ENCODE assay signal across 19 mouse cellular contexts in the genomic region with DNA sequence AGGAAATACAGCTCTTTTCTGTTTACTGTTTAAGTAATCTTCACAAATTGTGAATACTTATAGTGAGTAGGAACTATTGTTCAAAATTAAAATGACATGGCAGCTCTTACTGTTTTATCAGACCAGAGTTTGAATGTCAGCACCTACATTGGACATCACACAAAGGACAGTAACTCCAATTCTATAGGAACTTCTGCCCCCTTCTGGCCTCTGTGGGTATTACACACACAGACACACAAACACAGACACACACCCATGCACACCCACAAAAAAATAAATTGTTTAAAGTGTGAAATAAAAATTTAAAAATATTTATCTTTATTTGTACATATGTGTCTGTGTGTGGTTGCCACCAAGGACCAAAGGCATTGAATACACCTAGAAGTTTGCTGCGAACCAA. TPM values are rescaled to one million over a fixed set of nuclear protein-coding genes. Genes with fewer than 3 reads are reported as not detected.
DNase-seq lines count a peak whose midpoint lies in the region; ATAC-seq and TF ChIP-seq lines count a peak whose summit lies in the region.
"Had no signal": no experiment of that assay in that cellular context is flagged by ENCODE, and none has a peak within 500 bp of the region (broad histone marks: within the 10 kb centered on the region; RNA-seq: fewer than 3 reads in every experiment).

No protein-coding gene starts in this region.

- no peaks in the 10 kb centered on the region for H3K27me3 ChIP-seq in forebrain, postnatal 0 days (ENCODE audit: insufficient read depth, low read length)
- no peaks in the 10 kb centered on the region for H3K27me3 ChIP-seq in forebrain, embryonic 11.5 days (ENCODE audit: control insufficient read depth, insufficient read depth, low read length)
- H3K27me3 ChIP-seq in liver, embryonic 11.5 days (replicated peaks; ENCODE audit: control insufficient read depth, insufficient read depth, low read length), result no peaks in the 10 kb centered on the region
- H3K27me3 ChIP-seq in liver, postnatal 0 days (ENCODE audit: insufficient read depth, low read length), result no peaks in the 10 kb centered on the region
- H3K27me3 ChIP-seq: CH12.LX; forebrain, embryonic 12.5 days; kidney, embryonic 15.5 days; liver, embryonic 13.5 days; neural tube, embryonic 15.5 days had no signal

- no peaks in the 10 kb centered on the region for H3K4me1 ChIP-seq in forebrain, postnatal 0 days (ENCODE audit: insufficient read depth)
- no peaks in the 10 kb centered on the region for H3K4me1 ChIP-seq in forebrain, embryonic 11.5 days (replicated peaks; ENCODE audit: control insufficient read depth, insufficient read depth, low read length)
- no peaks in the 10 kb centered on the region for H3K4me1 ChIP-seq in liver, embryonic 11.5 days (replicated peaks; ENCODE audit: control insufficient read depth, insufficient read depth, low read length)
- no peaks in the 10 kb centered on the region for H3K4me1 ChIP-seq in liver, postnatal 0 days (ENCODE audit: insufficient read depth)
- H3K4me1 ChIP-seq: embryonic facial prominence, embryonic 10.5 days; forebrain, embryonic 12.5 days; kidney, embryonic 15.5 days; liver, embryonic 13.5 days; midbrain, embryonic 10.5 days; neural tube, embryonic 15.5 days had no signal

- no peak for DNase-seq in forebrain, postnatal 0 days
- DNase-seq in forebrain, embryonic 11.5 days (ENCODE audit: low spot score), result no peak
- peak; percentile 6 for DNase-seq in liver
- no peak for DNase-seq in liver, embryonic 11.5 days (ENCODE audit: low spot score)
- peak; percentile 56 for DNase-seq in ES-CJ7 (ENCODE audit: low read depth, low spot score)
- DNase-seq in liver, postnatal 0 days, result no peak
- DNase-seq in MN1 (ENCODE audit: low spot score), result no peak
- no peak for DNase-seq in urinary bladder, postnatal 36 days (ENCODE audit: low spot score in 2 of 2)
- DNase-seq: cerebellum, adult 11 months; gastrocnemius, postnatal 25 days; heart, postnatal 10 days; liver, embryonic 13.5 days; right cerebral cortex, postnatal 14 days had no signal

- WGBS in forebrain, postnatal 0 days, result 100% methylated on average over 1 of the region's 1 CpGs
- WGBS in forebrain, embryonic 11.5 days, result 100% methylated on average over 1 of the region's 1 CpGs
- 92% methylated on average over 1 of the region's 1 CpGs for WGBS in liver, embryonic 11.5 days
- 86% methylated on average over 1 of the region's 1 CpGs for WGBS in liver, postnatal 0 days (ENCODE audit: insufficient replicate concordance)

- H3K27ac ChIP-seq in forebrain, postnatal 0 days (ENCODE audit: low read depth, low read length), result no peak overlapping the region
- no peak overlapping the region for H3K27ac ChIP-seq in forebrain, embryonic 11.5 days (ENCODE audit: low read depth, low read length)
- H3K27ac ChIP-seq in liver, embryonic 11.5 days (ENCODE audit: low read depth, low read length), result no peak overlapping the region
- H3K27ac ChIP-seq in liver, postnatal 0 days (ENCODE audit: low read depth), result no peak overlapping the region
- H3K27ac ChIP-seq: embryonic facial prominence, embryonic 10.5 days; forebrain, embryonic 12.5 days; kidney, embryonic 15.5 days; liver, embryonic 13.5 days; midbrain, embryonic 10.5 days; neural tube, embryonic 15.5 days had no signal

- H3K4me2 ChIP-seq in forebrain, postnatal 0 days (ENCODE audit: low read depth), result no peak overlapping the region
- no peak overlapping the region for H3K4me2 ChIP-seq in forebrain, embryonic 11.5 days (ENCODE audit: low read depth, low read length, severe bottlenecking)
- H3K4me2 ChIP-seq in liver, embryonic 11.5 days, result no peak overlapping the region
- H3K4me2 ChIP-seq in liver, postnatal 0 days (ENCODE audit: low read depth, low read length), result no peak overlapping the region
- H3K4me2 ChIP-seq: forebrain, embryonic 12.5 days; kidney, embryonic 15.5 days; liver, embryonic 13.5 days; neural tube, embryonic 15.5 days had no signal

- no peaks in the 10 kb centered on the region for H3K9me3 ChIP-seq in forebrain, postnatal 0 days (ENCODE audit: low read length)
- H3K9me3 ChIP-seq in forebrain, embryonic 11.5 days (ENCODE audit: control insufficient read depth, low read length), result peaks cover 3% of the 10 kb centered on the region; the same call in 1 of the 2 replicates
- no peaks in the 10 kb centered on the region for H3K9me3 ChIP-seq in liver, embryonic 11.5 days (ENCODE audit: control insufficient read depth, low read length)
- H3K9me3 ChIP-seq in liver, postnatal 0 days (ENCODE audit: low read length), result no peaks in the 10 kb centered on the region
- H3K9me3 ChIP-seq: embryonic facial prominence, embryonic 10.5 days; forebrain, embryonic 12.5 days; kidney, embryonic 15.5 days; liver, embryonic 13.5 days; midbrain, embryonic 10.5 days; neural tube, embryonic 15.5 days had no signal

- no peak overlapping the region for H3K9ac ChIP-seq in forebrain, postnatal 0 days
- H3K9ac ChIP-seq in forebrain, embryonic 11.5 days (ENCODE audit: low read length), result no peak overlapping the region
- H3K9ac ChIP-seq in liver, embryonic 11.5 days (ENCODE audit: low read depth, low read length), result no peak overlapping the region
- H3K9ac ChIP-seq in liver, postnatal 0 days (replicated peaks), result no peak overlapping the region
- H3K9ac ChIP-seq: forebrain, embryonic 12.5 days; kidney, embryonic 15.5 days; liver, embryonic 13.5 days; neural tube, embryonic 15.5 days had no signal

- TF ChIP-seq CTCF in forebrain, postnatal 0 days (IDR thresholded peaks at IDR 0.05; ENCODE audit: low read depth), result 0 out of 2 replicates have a peak, but pooled peaks have one; percentile 7
- TF ChIP-seq CTCF in liver, postnatal 0 days (IDR thresholded peaks at IDR 0.05; ENCODE audit: low read depth), result peak; percentile 42; the same call in 1 of the 2 replicates

- TF ChIP-seq EP300 in liver, postnatal 0 days (IDR thresholded peaks at IDR 0.05; ENCODE audit: low read depth), result no peak

- no peak overlapping the region for H3K4me3 ChIP-seq in forebrain, postnatal 0 days (ENCODE audit: low read depth, low read length)
- no peak overlapping the region for H3K4me3 ChIP-seq in forebrain, embryonic 11.5 days (ENCODE audit: low read depth, low read length)
- H3K4me3 ChIP-seq in liver, embryonic 11.5 days (ENCODE audit: low read depth, low read length), result no peak overlapping the region
- H3K4me3 ChIP-seq in liver, postnatal 0 days (ENCODE audit: low read depth, low read length), result no peak overlapping the region
- H3K4me3 ChIP-seq: embryonic facial prominence, embryonic 10.5 days; forebrain, embryonic 12.5 days; kidney, embryonic 15.5 days; liver, embryonic 13.5 days; midbrain, embryonic 10.5 days; neural tube, embryonic 15.5 days had no signal

- no peaks in the 10 kb centered on the region for H3K36me3 ChIP-seq in forebrain, postnatal 0 days (ENCODE audit: insufficient read depth)
- no peaks in the 10 kb centered on the region for H3K36me3 ChIP-seq in forebrain, embryonic 11.5 days (ENCODE audit: control insufficient read depth, insufficient read depth, low read length)
- no peaks in the 10 kb centered on the region for H3K36me3 ChIP-seq in liver, embryonic 11.5 days (ENCODE audit: control insufficient read depth, insufficient read depth, low read length)
- H3K36me3 ChIP-seq in liver, postnatal 0 days (replicated peaks; ENCODE audit: insufficient read depth, low read length), result no peaks in the 10 kb centered on the region
- H3K36me3 ChIP-seq: embryonic facial prominence, embryonic 10.5 days; forebrain, embryonic 12.5 days; kidney, embryonic 15.5 days; liver, embryonic 13.5 days; midbrain, embryonic 10.5 days; neural tube, embryonic 15.5 days had no signal

- ATAC-seq in forebrain, postnatal 0 days, result no peak
- ATAC-seq in forebrain, embryonic 11.5 days (replicated peaks; ENCODE audit: low FRiP score), result no peak
- no peak for ATAC-seq in liver, embryonic 11.5 days (replicated peaks; ENCODE audit: low FRiP score)
- no peak for ATAC-seq in liver, postnatal 0 days

RNA-seq across cellular contexts. Expression of a gene that starts 49.4 kb away (rescaled TPM):
- total RNA-seq in forebrain, postnatal 0 days (2014; rRNA removed), result 89.1 and 93.3 TPM in 2 replicates
- polyA plus RNA-seq in forebrain, postnatal 0 days (2015; fragmentation: Nextera tagmentation; extraction: Ambion mirVana), result 37.8 and 43.7 TPM in 2 replicates
- polyA plus RNA-seq in forebrain, embryonic 11.5 days (2014; fragmentation: Nextera tagmentation; extraction: Ambion mirVana), result 17.4 and 21.5 TPM in 2 replicates
- polyA plus RNA-seq in liver, embryonic 11.5 days (2014; fragmentation: Nextera tagmentation; extraction: Ambion mirVana), result 11.8 and 16.1 TPM in 2 replicates
- polyA plus RNA-seq in liver, postnatal 0 days (2015; fragmentation: Nextera tagmentation; extraction: Ambion mirVana), result 16.4 and 21.8 TPM in 2 replicates
- total RNA-seq: CH12.LX had no signal

Comparison
In these comparisons a context has a peak if more than half of its experiments do, and no peak if none do; other contexts are left out.
1. DNase-seq: peak in liver (single experiment) and ES-CJ7 (single experiment); none in forebrain, postnatal 0 days (single experiment), forebrain, embryonic 11.5 days (single experiment), liver, embryonic 11.5 days (single experiment), liver, postnatal 0 days (single experiment), MN1 (single experiment) and urinary bladder, postnatal 36 days (0 of 2).